Mouse (Mus musculus) heart, postnatal 25 days (tissue): ENCODE data around the gene Sos1. TPM values are rescaled to one million over a fixed set of nuclear protein-coding genes. Genes with fewer than 3 reads are reported as not detected.

Source experiments
- DNase-seq: peaks from one replicate; pipeline ENCODE4 v3.0.0; 2022; ENCODE audit warnings: low spot score
- intact Hi-C: fragments of 180-260 bp; cut with DNase I; formaldehyde crosslinking; loops from one replicate; pipeline ENCODE4 v1.15.1; 2025
- total RNA-seq, 2 experiments: library from RNA; stranded (reverse); gene quantifications; 2 replicates each; pipeline ENCODE4 v1.2.3; 2021

The Sos1 gene
- total RNA-seq, 2 experiments from 2014 or later, result 11.4 to 13.5 TPM

- DNase-seq, result no peak
- intact Hi-C loops, result no loop called here
Observed at GRCm38 (mm10) chr17:80345277-80345676, 135.0 kb downstream of the Sos1 start.

Other genes with a start within 250 kb of the Sos1 start
- 10 to 100 TPM; 14.8 to 16.0 TPM for gene Morn2, start 190.2 kb downstream of the Sos1 start, total RNA-seq
- gene Dhx57, start 190.0 kb downstream of the Sos1 start, total RNA-seq, result 1 to 10 TPM; 6.0 to 6.5 TPM
- gene Arhgef33, start 173.0 kb downstream of the Sos1 start, total RNA-seq, result not detected
- not detected for gene Gm10190, start 106.9 kb downstream of the Sos1 start, total RNA-seq
- gene Cdkl4, start 97.4 kb upstream of the Sos1 start, total RNA-seq, result under 1 TPM in 1 of 2 experiments, not detected in 1; 0.13 TPM
- gene Map4k3, start 248.0 kb upstream of the Sos1 start, total RNA-seq, result 10 to 100 TPM; 24.0 to 24.4 TPM